Mouse (Mus musculus) right cerebral cortex, postnatal 25 days (tissue): Measurements from ENCODE around the gene Cnga4.
"Not testable (repeated sequence)": the region's sequence is repeated elsewhere in the genome, so short reads cannot be mapped to it uniquely, and the experiment has no call there.

Source experiments
- DNase-seq: peaks from one replicate; pipeline ENCODE4 v3.0.0; 2022

The Cnga4 gene

DNA sequence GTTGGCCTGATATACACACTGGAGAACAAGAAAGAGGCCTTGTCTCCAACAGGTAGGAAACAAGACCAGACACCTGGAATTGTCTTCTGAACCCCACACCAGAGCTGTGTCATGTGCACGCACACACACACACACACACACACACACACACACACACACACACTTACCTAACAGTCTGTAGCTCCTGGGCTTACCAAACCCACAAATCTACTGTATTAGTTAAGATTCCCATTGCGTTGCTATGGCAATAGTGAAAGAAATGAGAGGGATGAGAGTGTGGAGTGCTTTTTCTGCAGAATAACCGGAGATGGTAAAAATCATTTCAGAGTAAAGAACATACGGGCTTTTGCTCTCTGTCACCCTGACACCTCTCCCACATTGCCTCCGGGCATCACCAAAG, 13.7 kb downstream of the Cnga4 start:
- no peak for DNase-seq

DNA sequence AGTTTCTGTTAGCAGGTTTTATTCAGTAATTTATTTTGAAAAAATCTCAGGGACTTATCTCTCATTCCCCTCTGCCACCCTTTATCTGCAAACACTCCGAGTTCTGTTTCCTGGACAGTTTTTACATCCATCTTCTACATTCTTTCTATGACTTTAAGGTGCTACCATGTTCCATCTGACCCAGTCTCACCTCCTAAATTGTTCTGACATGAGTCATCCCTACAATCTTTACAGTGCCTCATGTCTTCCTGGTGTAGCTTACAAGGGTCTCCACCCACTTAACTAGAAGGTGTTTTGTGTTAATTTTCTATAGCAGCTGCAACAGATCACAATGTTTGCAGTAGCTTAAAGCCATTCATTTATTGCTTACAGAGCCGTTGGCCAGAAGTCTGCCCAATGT, 16.5 kb downstream of the Cnga4 start:
- no peak for DNase-seq

DNA sequence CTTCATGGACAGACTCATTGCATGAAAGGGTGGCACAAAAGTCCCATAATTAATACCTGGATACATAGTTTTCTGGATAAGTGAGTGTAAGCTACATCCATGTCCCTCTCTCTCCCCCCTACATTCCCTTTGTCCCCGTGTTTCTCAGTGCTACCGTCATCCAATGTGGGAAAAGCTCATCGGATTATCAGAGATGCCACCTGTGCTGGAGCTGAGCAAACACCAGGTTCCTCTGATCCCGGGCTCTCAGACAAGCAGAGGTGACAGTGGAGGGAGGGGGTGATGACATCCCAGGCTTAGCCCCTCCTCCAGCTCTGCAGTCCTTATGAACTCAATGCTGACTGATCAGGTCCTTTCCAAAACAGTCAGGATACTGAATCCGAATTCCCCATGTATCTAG, 20.0 kb downstream of the Cnga4 start:
- DNase-seq, result no peak

DNA sequence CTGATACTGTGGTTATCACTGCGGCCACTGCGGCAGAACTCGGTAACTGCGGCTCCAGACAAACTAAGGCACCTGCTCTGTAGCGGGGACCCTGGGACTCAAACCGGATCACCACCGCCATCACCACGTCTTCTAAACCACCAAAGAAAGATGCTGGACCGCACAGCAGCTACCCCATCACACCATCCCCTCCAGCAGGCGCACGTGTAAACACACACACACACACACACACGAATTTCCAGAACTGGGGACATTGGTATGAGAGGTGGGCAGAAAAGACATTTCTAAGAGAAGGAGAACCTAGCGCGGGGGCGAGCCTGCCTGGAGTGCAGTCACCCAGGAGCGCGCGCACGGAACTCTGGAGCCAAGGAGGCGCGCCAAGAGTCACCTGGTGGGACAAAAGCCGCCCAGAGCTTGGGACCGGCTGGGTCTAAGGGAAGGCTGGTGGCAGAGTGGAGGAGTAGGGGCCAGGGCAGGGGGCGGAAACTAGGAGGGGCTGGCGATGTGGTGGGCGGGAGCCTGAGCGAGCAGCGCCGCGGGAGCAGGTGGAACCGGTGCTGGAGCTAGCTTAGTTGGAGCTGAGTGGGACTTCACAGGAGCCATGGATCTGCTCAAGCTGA, 21.2 kb downstream of the Cnga4 start, which contains the start of gene Cckbr:
Gene Cckbr, plus strand, starts transcription at position 308 of the 620 bp plus-strand sequence.
- DNase-seq, result peak; percentile 74

DNA sequence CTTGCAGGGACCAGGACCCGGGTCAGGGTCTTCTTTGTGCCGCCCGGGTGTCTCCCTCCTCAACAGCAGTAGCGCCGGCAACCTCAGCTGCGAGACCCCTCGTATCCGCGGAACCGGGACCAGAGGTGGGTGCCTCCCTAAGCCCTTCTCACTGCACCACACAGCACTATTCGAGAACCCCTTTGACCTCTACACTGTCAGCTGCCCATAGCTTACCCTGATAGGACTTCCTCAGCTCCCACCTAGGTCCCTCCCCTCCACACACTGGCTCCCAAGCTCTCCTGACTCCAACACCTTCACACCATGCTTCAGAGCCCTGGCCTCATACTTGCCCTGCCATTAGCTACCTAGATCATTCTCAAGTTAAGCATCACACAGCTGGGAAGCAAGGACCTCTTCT, 21.7 kb downstream of the Cnga4 start:
- DNase-seq, result no peak

DNA sequence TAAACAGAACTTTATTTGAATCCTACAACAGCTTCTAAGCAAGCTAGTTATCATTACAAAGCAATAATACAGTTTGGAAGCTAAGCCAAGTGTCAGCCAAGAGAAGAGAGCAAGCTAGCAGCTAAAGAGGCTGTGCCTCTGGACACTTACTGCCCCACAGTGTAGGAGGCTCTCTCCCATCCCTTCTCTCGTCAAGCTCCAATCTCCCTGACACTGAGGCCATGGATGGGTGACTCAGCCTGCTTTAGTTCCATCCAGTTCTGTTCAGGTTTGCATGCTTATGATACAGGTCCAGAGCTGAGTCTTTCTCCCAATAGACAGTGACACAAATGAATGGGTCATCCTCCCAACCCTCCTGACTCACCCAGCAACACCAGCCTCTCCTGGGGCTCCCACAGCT, 27.7 kb downstream of the Cnga4 start:
- no peak for DNase-seq

DNA sequence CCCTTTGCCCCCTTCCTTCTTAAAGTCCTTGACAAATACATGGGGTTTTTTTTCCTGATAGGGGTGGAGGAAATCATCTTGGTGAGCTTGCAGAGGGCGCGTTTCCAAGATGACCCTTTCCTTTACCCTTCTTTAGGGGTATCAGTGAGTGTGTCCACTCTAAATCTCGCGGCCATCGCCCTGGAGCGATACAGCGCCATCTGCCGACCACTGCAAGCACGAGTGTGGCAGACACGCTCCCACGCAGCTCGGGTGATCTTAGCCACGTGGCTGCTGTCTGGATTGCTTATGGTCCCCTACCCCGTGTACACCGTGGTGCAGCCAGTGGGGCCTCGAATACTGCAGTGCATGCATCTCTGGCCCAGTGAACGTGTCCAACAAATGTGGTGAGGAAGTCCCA, 29.5 kb downstream of the Cnga4 start:
- no peak for DNase-seq

DNA sequence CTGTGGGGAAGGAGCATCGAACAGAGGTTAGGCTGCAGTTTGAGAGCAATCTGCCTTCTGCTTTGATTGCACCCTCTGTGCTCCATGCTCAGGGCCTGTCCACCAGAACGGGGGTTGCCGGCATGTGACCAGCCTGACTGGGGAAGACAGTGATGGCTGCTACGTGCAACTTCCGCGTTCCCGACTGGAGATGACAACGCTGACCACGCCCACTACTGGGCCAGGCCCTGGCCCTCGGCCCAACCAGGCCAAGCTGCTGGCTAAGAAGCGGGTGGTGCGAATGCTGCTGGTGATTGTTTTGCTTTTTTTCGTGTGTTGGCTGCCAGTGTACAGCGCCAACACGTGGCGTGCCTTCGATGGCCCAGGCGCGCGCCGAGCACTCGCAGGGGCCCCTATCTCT, 30.4 kb downstream of the Cnga4 start:
- no peak for DNase-seq

DNA sequence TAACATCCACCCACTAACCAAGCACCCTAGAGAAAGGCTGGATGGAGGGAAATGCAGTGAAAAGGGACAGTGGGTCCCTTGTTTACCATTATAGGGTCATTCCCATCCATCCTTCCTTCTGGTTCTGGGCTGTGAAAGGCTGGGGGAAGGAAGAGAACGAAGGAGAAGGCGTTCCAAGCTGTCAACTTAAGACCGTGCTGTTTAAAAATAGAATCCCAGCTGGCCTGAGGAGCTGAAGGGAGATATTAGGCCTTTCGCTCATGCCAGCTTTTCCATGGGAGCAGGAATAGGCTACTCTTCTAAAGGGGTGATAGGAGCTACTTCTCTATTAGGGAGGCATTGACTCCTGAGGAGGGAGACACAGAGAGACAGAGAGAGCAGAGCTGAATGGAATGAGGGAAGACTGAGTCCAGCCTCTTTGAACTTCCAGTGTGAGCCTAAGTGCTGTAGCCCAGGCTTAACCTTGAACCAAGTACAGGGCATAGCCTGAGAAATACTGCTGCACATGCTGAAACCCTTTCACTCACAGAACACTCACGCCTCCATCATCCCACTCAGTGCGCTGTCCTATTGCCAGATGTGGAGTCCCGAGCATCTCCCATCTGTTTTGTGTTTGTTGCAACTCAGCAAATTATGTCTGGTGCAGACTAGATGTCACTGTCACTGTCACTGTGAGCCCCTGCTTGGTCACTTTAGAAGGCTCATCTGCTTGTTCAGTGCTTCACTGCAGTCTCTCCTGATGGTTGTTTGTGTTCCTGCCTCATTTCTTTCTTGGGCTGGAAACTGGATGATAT, 33.8 kb downstream of the Cnga4 start:
- DNase-seq, result no peak

DNA sequence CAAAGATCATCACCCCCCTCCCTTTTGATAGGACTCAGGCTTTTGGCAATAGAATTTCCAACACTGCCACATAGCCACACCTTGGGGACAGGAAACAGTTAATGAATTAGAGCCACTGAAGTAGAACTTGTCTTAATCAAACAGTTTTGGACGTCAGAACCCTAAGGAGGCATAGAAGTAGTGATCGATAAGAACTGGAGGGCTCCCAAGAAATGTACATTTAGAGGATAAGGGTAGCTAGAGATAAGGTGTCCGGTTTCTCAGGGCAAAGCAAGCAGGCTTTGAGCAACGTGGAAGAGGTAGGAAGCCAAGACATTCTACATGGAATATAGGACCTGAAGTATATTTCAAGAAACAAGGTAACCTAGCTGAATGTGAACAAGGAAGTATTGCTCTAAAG, 37.1 kb downstream of the Cnga4 start:
- DNase-seq, result no peak

DNA sequence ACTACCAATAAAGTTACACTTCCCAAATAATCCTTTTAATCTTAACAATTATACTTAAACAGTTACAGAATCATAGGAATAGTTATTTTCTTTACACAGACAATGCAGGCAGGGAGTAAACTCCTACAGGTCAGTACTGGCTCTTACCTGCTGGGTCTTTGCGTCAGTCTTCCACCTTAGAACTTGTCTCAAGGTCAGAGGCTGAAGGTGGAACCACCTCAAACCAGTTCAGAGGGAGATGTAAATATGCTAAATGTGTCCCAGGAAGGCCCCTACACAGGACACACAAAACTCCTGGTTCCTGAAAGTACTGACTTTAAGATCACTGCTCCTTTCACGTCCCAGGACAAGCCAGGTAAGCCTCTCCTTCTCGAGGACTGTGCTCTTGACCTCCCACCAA, 40.7 kb downstream of the Cnga4 start:
- no peak for DNase-seq

DNA sequence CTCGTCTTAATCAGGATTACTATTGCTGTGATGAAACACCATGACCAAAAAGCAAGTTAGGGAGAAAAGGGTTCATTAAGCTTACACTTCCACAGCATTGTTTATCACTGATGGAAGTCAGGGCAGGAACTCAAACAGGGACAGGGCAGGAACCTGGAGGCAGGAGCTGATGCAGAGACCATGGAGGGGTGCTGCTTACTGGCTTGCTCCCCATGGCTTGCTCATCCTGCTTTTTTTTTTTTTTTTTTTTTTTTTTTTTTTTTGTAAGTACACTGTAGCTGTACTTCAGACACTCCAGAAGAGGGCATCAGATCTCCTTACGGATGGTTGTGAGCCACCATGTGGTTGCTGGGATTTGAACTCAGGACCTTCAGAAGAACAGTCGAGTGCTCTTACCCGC, 49.0 kb downstream of the Cnga4 start:
- DNase-seq, result not testable (repeated sequence)
